Comparison of ENCODE assay signal across 27 mouse cellular contexts in the genomic region with DNA sequence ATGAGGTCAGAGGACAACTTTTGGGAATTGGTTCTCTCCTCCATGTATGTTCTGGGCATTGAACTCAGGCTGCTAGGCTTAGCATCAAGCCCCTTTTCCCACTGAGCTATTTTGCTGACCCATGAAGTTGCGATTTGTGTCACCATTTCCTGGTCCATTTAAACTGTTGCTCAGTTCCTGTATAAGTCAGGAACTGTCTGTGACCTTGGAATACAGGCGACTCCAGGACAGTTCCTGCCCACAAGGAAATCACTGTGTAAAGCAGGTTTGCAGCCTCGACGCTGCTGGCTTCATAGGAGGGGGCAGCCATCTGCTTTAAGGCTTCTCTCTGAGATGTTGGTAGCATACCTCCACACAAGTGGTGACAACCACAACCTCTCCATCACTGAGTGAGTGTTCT. TPM values are rescaled to one million over a fixed set of nuclear protein-coding genes. Genes with fewer than 3 reads are reported as not detected.
"Had no signal": no experiment of that assay in that cellular context is flagged by ENCODE, and none has a peak within 500 bp of the region (broad histone marks: within the 10 kb centered on the region; RNA-seq: fewer than 3 reads in every experiment).

No protein-coding gene starts in this region.

- H3K27ac ChIP-seq: embryonic facial prominence, embryonic 12.5 days; embryonic facial prominence, embryonic 13.5 days; embryonic facial prominence, embryonic 15.5 days; forebrain, embryonic 10.5 days; forebrain, embryonic 12.5 days; forebrain, embryonic 13.5 days; forebrain, embryonic 15.5 days; gastrocnemius, adult 2 months; heart, adult 2 months; heart, embryonic 10.5 days had no signal

- H3K9me3 ChIP-seq: embryonic facial prominence, embryonic 12.5 days; embryonic facial prominence, embryonic 13.5 days; embryonic facial prominence, embryonic 15.5 days; forebrain, embryonic 10.5 days; forebrain, embryonic 12.5 days; forebrain, embryonic 13.5 days; forebrain, embryonic 15.5 days; heart, embryonic 10.5 days had no signal

- H3K4me3 ChIP-seq: embryonic facial prominence, embryonic 12.5 days; embryonic facial prominence, embryonic 13.5 days; embryonic facial prominence, embryonic 15.5 days; erythroblast, embryonic 14.5 days; forebrain, embryonic 10.5 days; forebrain, embryonic 12.5 days; forebrain, embryonic 13.5 days; forebrain, embryonic 15.5 days; gastrocnemius, adult 2 months; heart, adult 2 months; heart, embryonic 10.5 days had no signal

- ATAC-seq: forebrain, embryonic 13.5 days; forebrain, embryonic 14.5 days; forebrain, embryonic 15.5 days; forebrain, embryonic 16.5 days; forebrain, postnatal 0 days had no signal

- H3K27me3 ChIP-seq: embryonic facial prominence, embryonic 12.5 days; embryonic facial prominence, embryonic 13.5 days; embryonic facial prominence, embryonic 15.5 days had no signal

- H3K4me2 ChIP-seq: embryonic facial prominence, embryonic 12.5 days; embryonic facial prominence, embryonic 13.5 days; embryonic facial prominence, embryonic 15.5 days; forebrain, embryonic 12.5 days; forebrain, embryonic 13.5 days; forebrain, embryonic 15.5 days had no signal

- H3K9ac ChIP-seq: embryonic facial prominence, embryonic 12.5 days; embryonic facial prominence, embryonic 13.5 days; embryonic facial prominence, embryonic 15.5 days; forebrain, embryonic 12.5 days; forebrain, embryonic 13.5 days; forebrain, embryonic 15.5 days; forebrain, postnatal 0 days had no signal

- H3K36me3 ChIP-seq: embryonic facial prominence, embryonic 12.5 days; embryonic facial prominence, embryonic 13.5 days; embryonic facial prominence, embryonic 15.5 days; forebrain, embryonic 10.5 days; forebrain, embryonic 12.5 days; forebrain, embryonic 15.5 days had no signal

- DNase-seq: cerebellum, adult 9-10 months; cerebellum, adult 9-11 months; cerebellum, postnatal 10 days; cerebellum, postnatal 14 days; cerebellum, postnatal 25 days; cerebellum, postnatal 36 days; embryo, embryonic 11 days; forebrain, postnatal 0 days; gastrocnemius, adult 2 months; gastrocnemius, postnatal 10 days; gastrocnemius, postnatal 14 days; gastrocnemius, postnatal 25 days; gastrocnemius, postnatal 36 days; heart, adult 18-20 months; heart, adult 2 months had no signal

RNA-seq across cellular contexts. Expression of gene Abat, which starts 8.1 kb away (rescaled TPM):
- total RNA-seq: granulocyte monocyte progenitor cell, adult 5-6 weeks had no signal
